Mouse (Mus musculus): ENCODE data around the gene Pradc1.

Gene Pradc1

GRCm38 (mm10) chr6:85397165-85397564 lies 54.6 kb downstream of the Pradc1 start:
- DNase-seq (ENCODE audit: low read depth, low spot score): peak; percentile 75
